Mouse (Mus musculus) cerebellum, postnatal 14 days (tissue): Measurements from ENCODE around the gene Coq3.

Source experiments
- DNase-seq, 2 experiments: peaks; one replicate each; pipeline ENCODE4 v3.0.0; 2021; ENCODE audit warnings: mixed read lengths in 2 of 2

The Coq3 gene

GRCm38 (mm10) chr4:21879565-21880220 lies at the start of gene Coq3:
Gene Coq3, plus strand, starts transcription at chr4:21879673.
- DNase-seq, result peak; percentile 83 to 87

- DNase-seq, result no peak
These were observed 46.6 kb upstream of the Coq3 start for GRCm38 (mm10) chr4:21832844-21833243.

- peak; percentile 96 to 99 for DNase-seq
These were observed 31.8 kb upstream of the Coq3 start, which contains the start of gene Pnisr for GRCm38 (mm10) chr4:21847481-21848286. Gene Pnisr, plus strand, starts transcription at chr4:21847583.

- DNase-seq, result peak; percentile 94
These were observed 31.2 kb upstream of the Coq3 start for GRCm38 (mm10) chr4:21848287-21848630.

- DNase-seq, result no peak
These were observed 22.0 kb upstream of the Coq3 start for GRCm38 (mm10) chr4:21857481-21857880.

- DNase-seq, result no peak
These were observed 14.2 kb upstream of the Coq3 start for GRCm38 (mm10) chr4:21865226-21865625.

- DNase-seq, result no peak
These were observed 697 bp upstream of the Coq3 start for GRCm38 (mm10) chr4:21878776-21879175.

GRCm38 (mm10) chr4:21882806-21883205 lies 3.3 kb downstream of the Coq3 start:
- DNase-seq, result no peak

- DNase-seq, result no peak
These were observed 6.4 kb downstream of the Coq3 start for GRCm38 (mm10) chr4:21885831-21886230.

GRCm38 (mm10) chr4:21930971-21931771 lies 51.7 kb downstream of the Coq3 start, which contains the start of gene Faxc:
Gene Faxc, plus strand, starts transcription at chr4:21931329.
- peak; percentile 79 to 85 for DNase-seq

GRCm38 (mm10) chr4:21931772-21932630 lies 52.5 kb downstream of the Coq3 start:
- DNase-seq, result peak; percentile 55 to 73

GRCm38 (mm10) chr4:21935378-21935777 lies 55.9 kb downstream of the Coq3 start:
- no peak for DNase-seq

GRCm38 (mm10) chr4:21936424-21936823 lies 57.0 kb downstream of the Coq3 start:
- no peak for DNase-seq

GRCm38 (mm10) chr4:21937890-21938289 lies 58.4 kb downstream of the Coq3 start:
- DNase-seq, result no peak

- no peak for DNase-seq
These were observed 65.2 kb downstream of the Coq3 start for GRCm38 (mm10) chr4:21944672-21945071.

- DNase-seq, result peak; percentile 65 to 74
These were observed 72.0 kb downstream of the Coq3 start for GRCm38 (mm10) chr4:21951444-21951843.

- DNase-seq, result no peak
These were observed 72.8 kb downstream of the Coq3 start for GRCm38 (mm10) chr4:21952255-21952654.

GRCm38 (mm10) chr4:21957570-21958321 lies 78.3 kb downstream of the Coq3 start:
- peak; percentile 60 to 81 for DNase-seq
